Mouse (Mus musculus) ES-Bruce4 (cell line): Measurements from ENCODE around the gene Apba2.

Source experiments
- CTCF ChIP-seq: IDR thresholded peaks from one replicate; pipeline ENCODE4 v1.8.1; 2011; ENCODE audit warnings: low read depth, low read length
- EP300 ChIP-seq: IDR thresholded peaks from 2 replicates; pipeline ENCODE4 v1.6.1; 2011; ENCODE audit warnings: low read depth, low read length; ENCODE audit not compliant: insufficient read depth
- POLR2A ChIP-seq: IDR thresholded peaks from one replicate; pipeline ENCODE4 v1.8.1; 2011; ENCODE audit warnings: low read length; ENCODE audit not compliant: insufficient read depth

- no peak for TF ChIP-seq POLR2A
- no peak for TF ChIP-seq EP300
- TF ChIP-seq CTCF: no peak
These were observed 164.3 kb downstream of the Apba2 start for GRCm38 (mm10) chr7:64665716-64666298.
